Mouse (Mus musculus) small intestine, adult 2 months (tissue): ENCODE data around the gene Mlph. TPM values are rescaled to one million over a fixed set of nuclear protein-coding genes. Genes with fewer than 3 reads are reported as not detected.

Experiments used
- H3K27ac ChIP-seq: fragments of 200-500 bp; 2 replicates; pipeline ENCODE4 v1.5.1; 2012; ENCODE audit warnings: low read depth, low read length, control low read depth, inconsistent platforms; ENCODE audit not compliant: insufficient read depth
- H3K27me3 ChIP-seq: fragments of 200-500 bp; 2 replicates; pipeline ENCODE4 v1.6.1; 2012; ENCODE audit warnings: mild to moderate bottlenecking, moderate library complexity, low read length, inconsistent platforms; ENCODE audit not compliant: control insufficient read depth, insufficient read depth
- H3K36me3 ChIP-seq: fragments of 200-500 bp; 2 replicates; pipeline ENCODE4 v1.6.1; 2012; ENCODE audit warnings: mild to moderate bottlenecking, low read length, control low read depth, inconsistent platforms; ENCODE audit not compliant: control insufficient read depth, insufficient read depth
- H3K4me1 ChIP-seq: fragments of 200-500 bp; 2 replicates; pipeline ENCODE4 v1.6.1; 2012; ENCODE audit warnings: low read length, inconsistent platforms, mixed read lengths; ENCODE audit not compliant: control insufficient read depth, insufficient read depth, insufficient read length
- H3K4me3 ChIP-seq: fragments of 200-500 bp; 2 replicates; pipeline ENCODE4 v1.5.1; 2012; ENCODE audit warnings: low read depth, mild to moderate bottlenecking, control low read depth, inconsistent platforms, low read length, moderate library complexity
- CTCF ChIP-seq: fragments of 200-500 bp; IDR thresholded peaks from 2 replicates; pipeline ENCODE4 v1.5.1; 2012; ENCODE audit warnings: low read depth, mild to moderate bottlenecking, control low read depth, inconsistent platforms, low read length, moderate library complexity, mixed read lengths; ENCODE audit not compliant: insufficient replicate concordance, insufficient read length; ENCODE audit errors: extremely low read depth
- POLR2A ChIP-seq: fragments of 200-500 bp; IDR thresholded peaks from 2 replicates; pipeline ENCODE4 v1.6.1; 2012; ENCODE audit warnings: low read depth, mild to moderate bottlenecking, control low read depth, inconsistent platforms, low read length, moderate library complexity
- WGBS: fragments of 180-500 bp; shearing (Covaris S2); methylation state at CpG from one replicate; pipeline ENCODE4 v1.1.7; 2018; 5-methylcytosine and 5-hydroxymethylcytosine counted together
- polyA plus RNA-seq: library from polyadenylated mRNA; depleted of rRNA; stranded (reverse); fragments of >200 nt; gene quantifications from 2 replicates; pipeline ENCODE4 v1.2.3, GENCODE M21; 2012

Mlph gene
- polyA plus RNA-seq, 1 experiment = 17.6 TPM

DNA sequence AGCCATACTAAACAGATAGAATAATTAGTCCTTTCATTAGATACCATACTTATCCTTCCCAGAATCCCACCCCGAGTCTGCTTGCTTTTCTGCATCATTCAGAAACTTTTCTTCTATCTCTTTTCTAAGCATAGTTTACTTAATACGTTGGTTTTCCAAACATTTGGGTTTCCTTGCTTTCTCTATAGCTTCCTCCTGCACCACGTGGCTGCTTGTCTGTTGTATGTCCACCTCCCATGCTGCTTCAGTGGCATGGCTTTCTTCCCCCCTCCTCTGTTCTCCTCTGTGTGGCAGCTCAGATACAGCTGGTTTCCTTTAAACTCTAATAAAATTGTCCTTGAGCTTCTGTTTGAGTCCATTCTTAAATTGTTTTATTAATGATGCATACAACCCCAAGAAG, 20.4 kb upstream of the Mlph start:
- WGBS = 47% methylated on average over 3 of the region's 3 CpGs
- no peaks in the 10 kb centered on the region for H3K27me3 ChIP-seq
- H3K4me3 ChIP-seq = no peak overlapping the region
- H3K36me3 ChIP-seq = no peaks in the 10 kb centered on the region
- H3K4me1 ChIP-seq = 0 out of 2 replicates have a peak, but pooled peaks cover 3% of the 10 kb centered on the region
- no peak overlapping the region for H3K27ac ChIP-seq
- TF ChIP-seq POLR2A = no peak
- TF ChIP-seq CTCF = no peak

DNA sequence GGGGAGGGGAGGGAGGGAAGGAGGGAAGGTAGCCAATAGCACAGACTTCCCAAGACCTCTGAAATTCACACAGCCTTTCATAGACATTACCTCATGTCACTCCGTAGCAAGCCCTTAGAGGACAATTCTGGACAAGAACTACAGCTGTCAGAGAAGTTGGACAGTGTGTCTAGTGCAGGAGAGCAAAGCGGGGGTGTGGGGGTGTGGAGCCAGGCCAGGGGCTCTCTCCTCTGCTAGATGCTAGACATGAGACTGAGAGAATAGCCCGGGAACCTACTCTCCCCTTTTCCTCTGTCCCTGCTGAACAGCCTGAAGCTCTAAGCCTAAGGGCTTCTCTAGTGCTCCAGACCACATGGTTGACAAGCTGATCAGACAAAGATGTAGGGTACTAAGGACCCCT, 19.9 kb upstream of the Mlph start:
- H3K4me1 ChIP-seq = 0 out of 2 replicates have a peak, but pooled peaks cover 3% of the 10 kb centered on the region
- no peak overlapping the region for H3K27ac ChIP-seq
- H3K36me3 ChIP-seq = no peaks in the 10 kb centered on the region
- WGBS = 63% methylated on average over 3 of the region's 3 CpGs
- H3K27me3 ChIP-seq = no peaks in the 10 kb centered on the region
- TF ChIP-seq POLR2A (no peak), CTCF (no peak)
- H3K4me3 ChIP-seq = no peak overlapping the region

DNA sequence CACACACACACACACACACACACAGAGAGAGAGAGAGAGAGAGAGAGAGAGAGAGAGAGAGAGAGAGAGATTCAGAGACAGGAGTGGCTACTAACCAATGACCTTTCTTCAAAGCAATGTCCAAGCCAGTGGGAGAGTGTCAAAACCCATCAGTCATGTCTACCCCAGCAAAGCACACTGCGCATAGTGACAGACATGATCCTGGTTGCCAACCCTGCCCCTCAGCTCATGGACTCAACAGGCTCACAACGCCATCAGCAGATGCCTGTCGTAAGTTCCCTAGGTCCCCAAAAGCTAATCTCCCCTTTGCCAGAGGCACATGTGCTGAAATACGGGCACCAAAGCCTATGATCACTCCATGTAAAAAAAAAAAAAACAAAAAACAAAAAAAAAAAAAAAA, 18.6 kb upstream of the Mlph start:
- TF ChIP-seq POLR2A (no peak), CTCF (no peak)
- H3K4me1 ChIP-seq = 0 out of 2 replicates have a peak, but pooled peaks cover 3% of the 10 kb centered on the region
- WGBS = 88% methylated on average over 4 of the region's 4 CpGs
- H3K4me3 ChIP-seq = no peak overlapping the region
- no peak overlapping the region for H3K27ac ChIP-seq
- H3K36me3 ChIP-seq = no peaks in the 10 kb centered on the region
- no peaks in the 10 kb centered on the region for H3K27me3 ChIP-seq

GRCm38 (mm10) chr1:90896741-90897361, 18.0 kb upstream of the Mlph start:
- 47% methylated on average over 14 of the region's 14 CpGs for WGBS
- H3K27me3 ChIP-seq = no peaks in the 10 kb centered on the region

DNA sequence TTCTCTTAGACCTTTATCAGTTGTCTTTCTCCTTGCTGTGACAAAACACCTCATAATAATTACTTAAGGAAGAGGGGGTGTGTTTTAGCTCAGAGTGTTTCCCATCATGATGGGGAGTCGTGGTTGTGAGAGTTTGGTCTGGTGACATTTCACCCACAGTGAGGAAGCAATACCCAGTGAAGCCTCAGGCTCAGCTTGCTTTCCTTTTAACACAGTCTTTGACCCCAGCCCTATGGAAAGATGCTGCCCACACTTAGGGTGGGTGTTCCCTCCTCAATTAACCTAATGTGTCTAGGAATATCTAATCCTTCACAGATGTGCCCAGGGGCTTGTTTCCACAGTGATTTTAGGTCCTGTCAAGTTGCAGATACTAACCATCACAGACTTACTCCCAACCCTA, 16.9 kb upstream of the Mlph start:
- 55% methylated on average over 1 of the region's 1 CpGs for WGBS

More at GRCm38 (mm10) chr1:90896741-90897361, 18.0 kb upstream of the Mlph start:
- Histone ChIP-seq H3K4me3 (no peak overlapping the region), H3K36me3 (no peaks in the 10 kb centered on the region), H3K27ac (0 out of 2 replicates have a peak overlapping the region, but pooled peaks have one; percentile 27), H3K4me1 (0 out of 2 replicates have a peak, but pooled peaks cover 3% of the 10 kb centered on the region)
- no peak for TF ChIP-seq POLR2A
- TF ChIP-seq CTCF = no peak

DNA sequence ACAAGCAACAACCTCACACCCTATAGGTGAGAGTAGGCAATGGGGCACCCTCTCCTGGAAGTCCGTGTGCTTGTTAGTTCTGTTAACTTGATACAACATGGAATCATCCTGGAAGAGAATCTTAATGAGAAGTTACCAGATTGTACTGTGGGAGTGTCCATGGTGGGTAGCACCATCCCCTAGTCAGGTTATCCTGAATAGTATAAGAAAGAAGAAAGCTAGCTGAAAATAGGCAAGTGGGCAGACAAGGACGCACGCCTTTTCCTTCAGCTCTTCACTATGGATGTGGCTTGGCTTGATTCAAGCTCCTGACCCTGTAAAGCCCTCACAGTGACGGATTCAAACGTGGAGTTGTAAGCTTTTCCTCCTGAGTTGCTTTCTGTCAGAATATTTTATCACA, 15.1 kb upstream of the Mlph start:
- H3K4me3 ChIP-seq = no peak overlapping the region
- no peak overlapping the region for H3K27ac ChIP-seq
- TF ChIP-seq POLR2A = no peak
- TF ChIP-seq CTCF = no peak
- WGBS = 83% methylated on average over 5 of the region's 5 CpGs
- no peaks in the 10 kb centered on the region for H3K36me3 ChIP-seq
- H3K27me3 ChIP-seq = no peaks in the 10 kb centered on the region
- H3K4me1 ChIP-seq = 0 out of 2 replicates have a peak, but pooled peaks cover 3% of the 10 kb centered on the region

More for the DNA sequence above, 16.9 kb upstream of the Mlph start:
- no peaks in the 10 kb centered on the region for H3K36me3 ChIP-seq
- TF ChIP-seq CTCF (no peak), POLR2A (no peak)
- no peaks in the 10 kb centered on the region for H3K27me3 ChIP-seq
- no peak overlapping the region for H3K4me3 ChIP-seq
- no peak overlapping the region for H3K27ac ChIP-seq
- 0 out of 2 replicates have a peak, but pooled peaks cover 3% of the 10 kb centered on the region for H3K4me1 ChIP-seq

GRCm38 (mm10) chr1:90900406-90900805, 14.5 kb upstream of the Mlph start:
- H3K27me3 ChIP-seq = no peaks in the 10 kb centered on the region
- WGBS = 78% methylated on average over 6 of the region's 6 CpGs
- H3K36me3 ChIP-seq = no peaks in the 10 kb centered on the region
- TF ChIP-seq CTCF (no peak), POLR2A (no peak)
- 0 out of 2 replicates have a peak, but pooled peaks cover 3% of the 10 kb centered on the region for H3K4me1 ChIP-seq
- no peak overlapping the region for H3K27ac ChIP-seq
- H3K4me3 ChIP-seq = no peak overlapping the region
